Mouse (Mus musculus): ENCODE data around the gene Tfcp2.
"Not testable (repeated sequence)": the region's sequence is repeated elsewhere in the genome, so short reads cannot be mapped to it uniquely, and the experiment has no call there.

The Tfcp2 gene

GRCm38 (mm10) chr15:100488297-100488696 lies 63.5 kb downstream of the Tfcp2 start:
- not testable (repeated sequence) for DNase-seq (ENCODE audit: low spot score in 2 of 2)

GRCm38 (mm10) chr15:100487050-100487449 lies 64.8 kb downstream of the Tfcp2 start:
- DNase-seq (ENCODE audit: low spot score in 2 of 2) = no peak

- no peak for DNase-seq (ENCODE audit: low spot score in 2 of 2)
Observed at GRCm38 (mm10) chr15:100486450-100486849, 65.4 kb downstream of the Tfcp2 start.

- DNase-seq (ENCODE audit: low spot score in 2 of 2) = no peak
Observed at GRCm38 (mm10) chr15:100485576-100485975, 66.2 kb downstream of the Tfcp2 start.

- DNase-seq (ENCODE audit: low spot score in 2 of 2) = no peak
Observed at GRCm38 (mm10) chr15:100478925-100479324, 72.9 kb downstream of the Tfcp2 start.

GRCm38 (mm10) chr15:100478351-100478750 lies 73.5 kb downstream of the Tfcp2 start:
- no peak for DNase-seq (ENCODE audit: low spot score in 2 of 2)

GRCm38 (mm10) chr15:100473926-100474503 lies 77.8 kb downstream of the Tfcp2 start:
- DNase-seq (ENCODE audit: low spot score in 2 of 2) = no peak

- no peak for DNase-seq (ENCODE audit: low spot score in 2 of 2)
Observed at GRCm38 (mm10) chr15:100470037-100470436, 81.8 kb downstream of the Tfcp2 start.

- DNase-seq (ENCODE audit: low spot score in 2 of 2) = no peak
Observed at GRCm38 (mm10) chr15:100469189-100469545, 82.6 kb downstream of the Tfcp2 start.

- peak; percentile 85 to 89 for DNase-seq (ENCODE audit: low spot score in 2 of 2)
Observed at GRCm38 (mm10) chr15:100468295-100469188, 83.3 kb downstream of the Tfcp2 start, which contains the start of gene Letmd1. TSS of gene Letmd1 (plus strand) at chr15:100469023.

- DNase-seq (ENCODE audit: low spot score in 2 of 2) = no peak
Observed at GRCm38 (mm10) chr15:100467738-100468137, 84.1 kb downstream of the Tfcp2 start.

- DNase-seq (ENCODE audit: low spot score in 2 of 2) = no peak
Observed at GRCm38 (mm10) chr15:100465432-100465831, 86.4 kb downstream of the Tfcp2 start.

GRCm38 (mm10) chr15:100463712-100464111 lies 88.1 kb downstream of the Tfcp2 start:
- DNase-seq (ENCODE audit: low spot score in 2 of 2) = peak in 1 of 2 experiments; percentile 60

- no peak for DNase-seq (ENCODE audit: low spot score in 2 of 2)
Observed at GRCm38 (mm10) chr15:100462086-100462485, 89.7 kb downstream of the Tfcp2 start.

- DNase-seq (ENCODE audit: low spot score in 2 of 2) = no peak
Observed at GRCm38 (mm10) chr15:100461646-100462045, 90.2 kb downstream of the Tfcp2 start.

GRCm38 (mm10) chr15:100460942-100461341 lies 90.9 kb downstream of the Tfcp2 start:
- DNase-seq (ENCODE audit: low spot score in 2 of 2) = no peak

GRCm38 (mm10) chr15:100458055-100458454 lies 93.8 kb downstream of the Tfcp2 start:
- DNase-seq (ENCODE audit: low spot score in 2 of 2) = no peak

GRCm38 (mm10) chr15:100457340-100457739 lies 94.5 kb downstream of the Tfcp2 start:
- DNase-seq (ENCODE audit: low spot score in 2 of 2) = peak in 1 of 2 experiments; percentile 55

- DNase-seq (ENCODE audit: low spot score in 2 of 2) = no peak
Observed at GRCm38 (mm10) chr15:100456356-100456991, 95.3 kb downstream of the Tfcp2 start.

GRCm38 (mm10) chr15:100452486-100452885 lies 99.3 kb downstream of the Tfcp2 start:
- no peak for DNase-seq (ENCODE audit: low spot score in 2 of 2)

GRCm38 (mm10) chr15:100451245-100451644 lies 100.6 kb downstream of the Tfcp2 start:
- DNase-seq (ENCODE audit: low spot score in 2 of 2) = peak in 1 of 2 experiments; percentile 36

GRCm38 (mm10) chr15:100449495-100449894 lies 102.3 kb downstream of the Tfcp2 start:
- DNase-seq (ENCODE audit: low spot score in 2 of 2) = no peak

Data from frontal cortex, postnatal 10 days (tissue).